Mouse (Mus musculus) kidney, embryonic 16.5 days (tissue): Measurements from ENCODE around the gene Rps27rt. TPM values are rescaled to one million over a fixed set of nuclear protein-coding genes. Genes with fewer than 3 reads are reported as not detected.
A peak's percentile ranks its signal among the peaks of the same experiment; 100 is the strongest.

ENCODE experiments used
- ATAC-seq: fragments of 200-750 bp; cut with Nextera tagmentation; 2 replicates; pipeline ENCODE4 v1.8.0; 2017; ENCODE audit warnings: moderate TSS enrichment; ENCODE audit not compliant: low FRiP score, low TSS enrichment
- H3K27ac ChIP-seq: fragments of 300-500 bp; sonication (generic); 2 replicates; pipeline ENCODE4 v1.5.1; 2014; ENCODE audit warnings: low read length
- H3K27me3 ChIP-seq: fragments of 300-500 bp; sonication (generic); 2 replicates; pipeline ENCODE4 v1.6.1; 2014; ENCODE audit warnings: low read length, control low read depth, mixed read lengths; ENCODE audit not compliant: insufficient read depth
- H3K36me3 ChIP-seq: fragments of 300-500 bp; sonication (generic); 2 replicates; pipeline ENCODE4 v1.6.1; 2014; ENCODE audit warnings: low read length, control low read depth, mixed read lengths; ENCODE audit not compliant: insufficient read depth
- H3K4me1 ChIP-seq: fragments of 300-500 bp; sonication (generic); 2 replicates; pipeline ENCODE4 v1.6.1; 2014; ENCODE audit warnings: low read length, control low read depth, mixed read lengths; ENCODE audit not compliant: insufficient read depth
- H3K4me2 ChIP-seq: fragments of 300-500 bp; sonication (generic); replicated peaks from 2 replicates; pipeline ENCODE4 v1.6.1; 2014; ENCODE audit warnings: low read depth, low read length
- H3K4me3 ChIP-seq: fragments of 300-500 bp; sonication (generic); 2 replicates; pipeline ENCODE4 v1.5.1; 2014; ENCODE audit warnings: mild to moderate bottlenecking, low read length
- H3K9ac ChIP-seq: fragments of 300-500 bp; sonication (generic); replicated peaks from 2 replicates; pipeline ENCODE4 v1.6.1; 2014; ENCODE audit warnings: low read length
- H3K9me3 ChIP-seq: fragments of 300-500 bp; sonication (generic); 2 replicates; pipeline ENCODE4 v1.6.1; 2016; ENCODE audit warnings: low read length, control low read depth
- WGBS: fragments of 180-500 bp; shearing (Covaris S2); extraction: QIAGEN DNeasy Blood & Tissue Kit; methylation state at CpG from one replicate; pipeline ENCODE4 v1.1.7; 2014; 5-methylcytosine and 5-hydroxymethylcytosine counted together
- polyA plus RNA-seq: library from polyadenylated mRNA; unstranded; fragments of >200 nt; fragmentation: Nextera tagmentation; extraction: Ambion mirVana; gene quantifications from 2 replicates; pipeline ENCODE4 v1.2.1, GENCODE M21; 2015

The Rps27rt gene
- polyA plus RNA-seq, 1 experiment from 2014 or later, result 241 TPM

DNA sequence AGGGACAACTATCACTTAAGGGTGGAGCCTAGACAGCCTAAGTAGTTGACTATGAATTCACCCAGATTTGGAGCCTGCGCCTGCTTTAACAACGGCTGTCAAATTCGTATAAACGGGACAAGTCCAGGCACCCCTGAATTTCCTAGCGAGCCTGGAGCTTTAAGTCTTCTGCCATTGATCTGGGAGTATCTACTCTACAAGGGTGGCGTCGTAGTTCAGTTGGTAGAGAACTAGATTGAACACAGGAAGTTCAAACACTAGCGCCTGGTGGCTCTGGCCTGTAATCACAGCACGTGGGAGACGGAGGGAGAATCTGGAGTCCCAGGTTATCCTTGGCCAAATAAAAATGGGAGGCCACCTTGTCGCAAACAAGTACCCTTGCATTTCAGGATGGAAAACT is 48.3 kb downstream of the Rps27rt start:
- Histone ChIP-seq H3K9me3 (no peaks in the 10 kb centered on the region), H3K9ac (peak overlapping the region; percentile 2; the same call in 1 of the 2 replicates), H3K4me3 (peak overlapping the region; percentile 77), H3K4me2 (peak overlapping the region; percentile 97), H3K27me3 (no peaks in the 10 kb centered on the region), H3K27ac (no peak overlapping the region), H3K4me1 (peaks cover 10% of the 10 kb centered on the region), H3K36me3 (no peaks in the 10 kb centered on the region)
- no peak for ATAC-seq
- WGBS, result 63% methylated on average over 11 of the region's 11 CpGs

DNA sequence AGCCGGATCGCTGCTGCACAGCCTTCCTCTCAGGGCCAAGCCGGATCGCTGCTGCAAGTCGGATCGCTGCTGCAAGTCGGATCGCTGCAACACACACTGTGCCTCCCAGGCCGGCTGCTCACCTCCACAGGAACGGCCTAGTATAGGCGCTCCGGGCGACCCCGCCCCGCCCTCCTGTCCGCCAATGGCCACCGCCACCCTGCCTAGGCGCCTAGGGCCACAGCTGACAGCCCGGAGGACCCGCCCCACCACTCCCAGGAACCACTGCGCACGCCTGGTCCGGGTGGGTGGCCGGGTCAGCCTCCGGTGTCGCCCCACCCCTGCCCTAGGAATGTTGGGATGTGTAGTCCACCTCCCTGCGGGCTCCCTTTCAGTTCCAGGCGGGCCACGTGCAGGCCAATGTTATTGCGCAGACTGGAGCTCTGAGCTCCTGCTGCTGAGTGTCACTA is 48.8 kb downstream of the Rps27rt start, which contains the start of gene Gpd1l:
Gene Gpd1l, minus strand, starts transcription at position 265 of the 449 bp plus-strand sequence.
- H3K4me2 ChIP-seq, result peak within 1 kb of the TSS; percentile 97
- WGBS, result under 1% methylated on average over 30 of the region's 30 CpGs
- no peaks in the 10 kb centered on the region for H3K9me3 ChIP-seq
- peaks cover 10% of the 10 kb centered on the region for H3K4me1 ChIP-seq
- H3K9ac ChIP-seq, result peak within 1 kb of the TSS; percentile 80
- ATAC-seq, result peak; percentile 99
- H3K27ac ChIP-seq, result peak within 1 kb of the TSS; percentile 90
- no peaks in the 10 kb centered on the region for H3K27me3 ChIP-seq
- no peaks in the 10 kb centered on the region for H3K36me3 ChIP-seq
- H3K4me3 ChIP-seq, result peak within 1 kb of the TSS; percentile 77

DNA sequence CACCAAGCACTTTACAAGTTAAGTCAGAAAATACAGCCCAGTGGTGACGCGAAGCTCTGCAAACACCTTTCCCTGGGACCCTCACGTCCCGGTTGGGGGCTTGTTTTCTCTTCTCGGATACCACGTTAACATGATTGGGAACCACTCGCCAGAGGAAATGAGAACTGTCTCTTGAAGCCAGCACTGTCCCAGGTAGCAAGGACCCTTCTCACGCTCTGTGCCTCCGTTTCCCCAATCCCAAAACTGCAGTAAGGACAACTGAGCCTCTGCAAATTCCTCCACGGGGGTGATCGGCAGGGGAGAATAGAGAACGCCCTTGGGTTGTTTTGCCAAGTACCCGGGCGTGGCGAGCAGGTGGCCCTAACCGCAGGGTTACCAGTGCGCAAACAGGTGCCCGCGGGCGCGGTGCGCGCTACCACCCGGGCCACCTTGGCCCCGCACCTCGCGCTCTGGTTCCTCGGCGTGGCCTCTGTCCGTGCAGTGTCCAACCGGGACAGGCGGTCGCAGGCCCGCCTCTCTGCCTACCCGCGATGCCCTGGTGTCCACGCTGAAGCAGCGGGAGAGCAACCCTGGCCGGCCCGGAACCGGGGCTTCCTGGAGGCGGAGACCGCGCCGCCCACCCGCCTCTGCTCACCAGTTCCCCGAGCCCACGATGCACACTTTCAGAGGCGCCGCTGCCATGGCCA is 49.4 kb downstream of the Rps27rt start:
- Histone ChIP-seq H3K4me3 (peak overlapping the region; percentile 77), H3K27ac (peak overlapping the region; percentile 90), H3K9ac (peak overlapping the region; percentile 80), H3K36me3 (no peaks in the 10 kb centered on the region), H3K4me2 (peak overlapping the region; percentile 97), H3K4me1 (peaks cover 10% of the 10 kb centered on the region), H3K9me3 (no peaks in the 10 kb centered on the region), H3K27me3 (no peaks in the 10 kb centered on the region)
- under 1% methylated on average over 50 of the region's 50 CpGs for WGBS
- peak; percentile 54 for ATAC-seq

DNA sequence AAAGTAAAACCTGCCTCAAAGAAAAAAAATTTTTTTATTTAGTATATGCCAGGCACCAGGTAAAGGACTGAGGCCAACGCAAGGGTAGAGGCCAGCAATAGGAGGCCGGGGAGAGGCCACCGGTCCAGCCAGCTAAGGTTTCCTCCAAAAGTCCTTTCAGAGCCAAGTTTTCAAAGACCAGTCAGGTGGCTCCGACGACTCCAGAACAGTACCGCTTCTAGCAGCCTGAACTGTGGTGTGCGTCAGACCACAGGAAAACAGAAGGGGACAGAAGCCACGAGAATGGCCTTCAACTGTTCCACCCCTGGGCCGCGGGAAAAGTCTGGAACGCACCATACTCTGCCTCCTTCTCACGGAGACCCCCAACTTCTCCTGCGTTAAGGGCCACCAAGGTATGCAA is 49.9 kb downstream of the Rps27rt start:
- H3K9ac ChIP-seq, result peak overlapping the region; percentile 80

More for the DNA sequence above, 49.9 kb downstream of the Rps27rt start:
- Histone ChIP-seq H3K9me3 (no peaks in the 10 kb centered on the region), H3K27me3 (no peaks in the 10 kb centered on the region), H3K4me1 (peaks cover 10% of the 10 kb centered on the region), H3K4me3 (peak overlapping the region; percentile 77), H3K36me3 (no peaks in the 10 kb centered on the region), H3K4me2 (peak overlapping the region; percentile 97), H3K27ac (no peak overlapping the region)
- no peak for ATAC-seq
- WGBS, result 16% methylated on average over 13 of the region's 13 CpGs

Other genes with a start within 250 kb of the Rps27rt start
- gene Cmtm7, start 200.9 kb downstream of the Rps27rt start, polyA plus RNA-seq, result 111 and 117 TPM in 2 replicates
- 39.6 and 42.2 TPM in 2 replicates for gene Cmtm8, start 138.6 kb downstream of the Rps27rt start, polyA plus RNA-seq
- 20.8 and 22.9 TPM in 2 replicates for gene Gpd1l, start 48.8 kb downstream of the Rps27rt start, polyA plus RNA-seq
- 2.8 and 3.1 TPM in 2 replicates for gene Osbpl10, start 4.2 kb downstream of the Rps27rt start, polyA plus RNA-seq